Mouse (Mus musculus) heart, embryonic 11.5 days (tissue): ENCODE measurements at regions not wholly inside any gene's neighbourhood (a gene's known extent, or its start where the extent isn't known, plus 50 kb on each side); places are given as distances from the start of the nearest gene placed in this dataset.

ENCODE experiments used
- ATAC-seq: fragments of 200-750 bp; cut with Nextera tagmentation; replicated peaks from 2 replicates; pipeline ENCODE4 v1.8.0; 2017; ENCODE audit warnings: moderate library complexity; ENCODE audit not compliant: insufficient number of reproducible peaks, low FRiP score, low TSS enrichment
- H3K27ac ChIP-seq: fragments of 300-500 bp; sonication (generic); 2 replicates; pipeline ENCODE4 v1.5.1; 2014; ENCODE audit warnings: mild to moderate bottlenecking, low read depth, low read length
- H3K27me3 ChIP-seq: fragments of 300-500 bp; sonication (generic); 2 replicates; pipeline ENCODE4 v1.6.1; 2014; ENCODE audit warnings: mild to moderate bottlenecking, low read length, mixed read lengths; ENCODE audit not compliant: control insufficient read depth, insufficient read depth
- H3K36me3 ChIP-seq: fragments of 300-500 bp; sonication (generic); 2 replicates; pipeline ENCODE4 v1.6.1; 2014; ENCODE audit warnings: mild to moderate bottlenecking, low read length, moderate library complexity, mixed read lengths; ENCODE audit not compliant: control insufficient read depth, insufficient read depth
- H3K4me1 ChIP-seq: fragments of 300-500 bp; sonication (generic); 2 replicates; pipeline ENCODE4 v1.6.1; 2014; ENCODE audit warnings: low read length; ENCODE audit not compliant: control insufficient read depth, insufficient read depth
- H3K4me2 ChIP-seq: fragments of 300-500 bp; sonication (generic); 2 replicates; pipeline ENCODE4 v1.6.1; 2014; ENCODE audit warnings: mild to moderate bottlenecking, moderate library complexity
- H3K4me3 ChIP-seq: fragments of 300-500 bp; sonication (generic); 2 replicates; pipeline ENCODE4 v1.5.1; 2014; ENCODE audit warnings: low read depth, low read length
- H3K9ac ChIP-seq: fragments of 300-500 bp; sonication (generic); 2 replicates; pipeline ENCODE4 v1.6.1; 2014; ENCODE audit warnings: mild to moderate bottlenecking, low read depth, low read length, moderate library complexity
- H3K9me3 ChIP-seq: fragments of 300-500 bp; sonication (generic); replicated peaks from 2 replicates; pipeline ENCODE4 v1.6.1; 2016; ENCODE audit warnings: low read length; ENCODE audit not compliant: control insufficient read depth
- WGBS: fragments of 180-500 bp; shearing (Covaris S2); extraction: QIAGEN DNeasy Blood & Tissue Kit; methylation state at CpG from one replicate; pipeline ENCODE4 v1.1.7; 2014; ENCODE audit not compliant: insufficient replicate concordance; 5-methylcytosine and 5-hydroxymethylcytosine counted together

GRCm38 (mm10) chr1:73530326-73530725, 514.6 kb upstream of the Tnp1 start:
- WGBS, result 51% methylated on average over 2 of the region's 2 CpGs
- Histone ChIP-seq H3K4me3 (no peak overlapping the region), H3K9ac (no peak overlapping the region), H3K27ac (no peak overlapping the region), H3K36me3 (no peaks in the 10 kb centered on the region), H3K27me3 (no peaks in the 10 kb centered on the region), H3K9me3 (no peaks in the 10 kb centered on the region), H3K4me1 (no peaks in the 10 kb centered on the region), H3K4me2 (no peak overlapping the region)
- ATAC-seq, result no peak

- no peak overlapping the region for H3K27ac ChIP-seq
- H3K36me3 ChIP-seq, result no peaks in the 10 kb centered on the region
- no peak overlapping the region for H3K9ac ChIP-seq
- no peak for ATAC-seq
- 81% methylated on average over 1 of the region's 1 CpGs for WGBS
- no peaks in the 10 kb centered on the region for H3K4me1 ChIP-seq
- H3K9me3 ChIP-seq, result no peaks in the 10 kb centered on the region
- no peaks in the 10 kb centered on the region for H3K27me3 ChIP-seq
- H3K4me3 ChIP-seq, result no peak overlapping the region
- H3K4me2 ChIP-seq, result no peak overlapping the region
These were observed 512.9 kb upstream of the Tnp1 start for GRCm38 (mm10) chr1:73528623-73529022.

- no peak for ATAC-seq
- H3K27ac ChIP-seq, result no peak overlapping the region
- 60% methylated on average over 8 of the region's 8 CpGs for WGBS
These were observed 500.7 kb upstream of the Tnp1 start for GRCm38 (mm10) chr1:73516441-73516840.

GRCm38 (mm10) chr1:73515781-73516180, 500.1 kb upstream of the Tnp1 start:
- H3K27ac ChIP-seq, result no peak overlapping the region
- H3K4me1 ChIP-seq, result no peaks in the 10 kb centered on the region
- ATAC-seq, result no peak
- no peak overlapping the region for H3K4me3 ChIP-seq
- H3K36me3 ChIP-seq, result no peaks in the 10 kb centered on the region
- no peak overlapping the region for H3K9ac ChIP-seq
- no peak overlapping the region for H3K4me2 ChIP-seq
- H3K9me3 ChIP-seq, result no peaks in the 10 kb centered on the region
- WGBS, result 80% methylated on average over 5 of the region's 5 CpGs
- H3K27me3 ChIP-seq, result no peaks in the 10 kb centered on the region

More at GRCm38 (mm10) chr1:73516441-73516840, 500.7 kb upstream of the Tnp1 start:
- Histone ChIP-seq H3K27me3 (no peaks in the 10 kb centered on the region), H3K4me3 (no peak overlapping the region), H3K9me3 (no peaks in the 10 kb centered on the region), H3K4me1 (no peaks in the 10 kb centered on the region), H3K9ac (no peak overlapping the region), H3K4me2 (no peak overlapping the region), H3K36me3 (no peaks in the 10 kb centered on the region)

- H3K4me3 ChIP-seq, result no peak overlapping the region
- WGBS, result 76% methylated on average over 5 of the region's 5 CpGs
- H3K27me3 ChIP-seq, result no peaks in the 10 kb centered on the region
- no peak overlapping the region for H3K9ac ChIP-seq
- H3K9me3 ChIP-seq, result no peaks in the 10 kb centered on the region
- no peaks in the 10 kb centered on the region for H3K36me3 ChIP-seq
- no peak overlapping the region for H3K27ac ChIP-seq
- H3K4me2 ChIP-seq, result no peak overlapping the region
- ATAC-seq, result no peak
- no peaks in the 10 kb centered on the region for H3K4me1 ChIP-seq
These were observed 498.1 kb upstream of the Tnp1 start for GRCm38 (mm10) chr1:73513822-73514221.

- Histone ChIP-seq H3K4me2 (no peak overlapping the region), H3K9me3 (no peaks in the 10 kb centered on the region), H3K9ac (no peak overlapping the region), H3K36me3 (no peaks in the 10 kb centered on the region), H3K4me3 (no peak overlapping the region), H3K27me3 (no peaks in the 10 kb centered on the region), H3K27ac (no peak overlapping the region), H3K4me1 (no peaks in the 10 kb centered on the region)
- WGBS, result 98% methylated on average over 2 of the region's 2 CpGs
- no peak for ATAC-seq
These were observed 497.1 kb upstream of the Tnp1 start for GRCm38 (mm10) chr1:73512836-73513235.

- WGBS, result 68% methylated on average over 10 of the region's 10 CpGs
- ATAC-seq, result no peak
- Histone ChIP-seq H3K9me3 (no peaks in the 10 kb centered on the region), H3K27me3 (no peaks in the 10 kb centered on the region), H3K4me1 (no peaks in the 10 kb centered on the region), H3K9ac (no peak overlapping the region), H3K36me3 (no peaks in the 10 kb centered on the region), H3K4me2 (no peak overlapping the region), H3K27ac (no peak overlapping the region), H3K4me3 (no peak overlapping the region)
These were observed 491.5 kb upstream of the Tnp1 start for GRCm38 (mm10) chr1:73507071-73507754.

GRCm38 (mm10) chr1:73503611-73504010, 487.9 kb upstream of the Tnp1 start:
- H3K27me3 ChIP-seq, result no peaks in the 10 kb centered on the region
- 78% methylated on average over 4 of the region's 4 CpGs for WGBS
- no peaks in the 10 kb centered on the region for H3K9me3 ChIP-seq
- no peaks in the 10 kb centered on the region for H3K36me3 ChIP-seq
- no peak overlapping the region for H3K27ac ChIP-seq
- H3K4me2 ChIP-seq, result no peak overlapping the region
- H3K9ac ChIP-seq, result no peak overlapping the region
- no peak for ATAC-seq
- H3K4me3 ChIP-seq, result no peak overlapping the region
- no peaks in the 10 kb centered on the region for H3K4me1 ChIP-seq

- Histone ChIP-seq H3K27ac (no peak overlapping the region), H3K9me3 (no peaks in the 10 kb centered on the region), H3K4me3 (no peak overlapping the region), H3K9ac (no peak overlapping the region), H3K4me1 (no peaks in the 10 kb centered on the region), H3K36me3 (no peaks in the 10 kb centered on the region), H3K4me2 (no peak overlapping the region), H3K27me3 (no peaks in the 10 kb centered on the region)
- 71% methylated on average over 3 of the region's 3 CpGs for WGBS
- no peak for ATAC-seq
These were observed 485.0 kb upstream of the Tnp1 start for GRCm38 (mm10) chr1:73500671-73501070.
